Mouse (Mus musculus) bone marrow, adult 2 months (tissue): ENCODE data around the gene Gja10.

ENCODE experiments used
- CTCF ChIP-seq: fragments of 200-500 bp; IDR thresholded peaks from 2 replicates; pipeline ENCODE4 v1.5.1; 2011; ENCODE audit warnings: low read length, control low read depth; ENCODE audit not compliant: control insufficient read depth, insufficient read depth
- POLR2A ChIP-seq: fragments of 200-500 bp; IDR thresholded peaks from 2 replicates; pipeline ENCODE4 v1.6.1; 2011; ENCODE audit warnings: low read depth, mild to moderate bottlenecking, control low read depth, low read length, borderline replicate concordance; ENCODE audit not compliant: control insufficient read depth

DNA sequence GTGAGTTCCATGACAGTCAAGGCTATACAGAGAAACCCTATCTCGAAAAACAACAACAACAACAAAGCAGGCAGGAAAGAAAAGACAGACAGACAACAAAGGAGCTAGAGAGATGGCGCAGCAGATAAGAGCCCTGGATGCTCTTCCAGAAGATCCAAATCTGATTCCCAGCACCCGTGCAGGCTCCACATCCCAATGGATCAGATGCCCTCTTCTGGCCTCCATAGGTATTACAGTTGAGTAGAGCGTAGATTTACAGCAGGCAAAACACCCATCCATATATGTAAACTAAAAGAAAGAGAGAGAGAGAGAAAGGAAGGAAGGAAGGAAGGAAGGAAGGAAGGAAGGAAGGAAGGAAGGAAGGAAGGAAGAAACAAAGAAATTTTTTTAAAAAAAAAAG is 51.2 kb downstream of the Gja10 start:
- TF ChIP-seq CTCF (peak; percentile 46; the same call in 1 of the 2 replicates), POLR2A (no peak)
